Mouse (Mus musculus): ENCODE results near the gene Trim38.
A peak's percentile ranks its signal among the peaks of the same experiment; 100 is the strongest.

The Trim38 gene

DNA sequence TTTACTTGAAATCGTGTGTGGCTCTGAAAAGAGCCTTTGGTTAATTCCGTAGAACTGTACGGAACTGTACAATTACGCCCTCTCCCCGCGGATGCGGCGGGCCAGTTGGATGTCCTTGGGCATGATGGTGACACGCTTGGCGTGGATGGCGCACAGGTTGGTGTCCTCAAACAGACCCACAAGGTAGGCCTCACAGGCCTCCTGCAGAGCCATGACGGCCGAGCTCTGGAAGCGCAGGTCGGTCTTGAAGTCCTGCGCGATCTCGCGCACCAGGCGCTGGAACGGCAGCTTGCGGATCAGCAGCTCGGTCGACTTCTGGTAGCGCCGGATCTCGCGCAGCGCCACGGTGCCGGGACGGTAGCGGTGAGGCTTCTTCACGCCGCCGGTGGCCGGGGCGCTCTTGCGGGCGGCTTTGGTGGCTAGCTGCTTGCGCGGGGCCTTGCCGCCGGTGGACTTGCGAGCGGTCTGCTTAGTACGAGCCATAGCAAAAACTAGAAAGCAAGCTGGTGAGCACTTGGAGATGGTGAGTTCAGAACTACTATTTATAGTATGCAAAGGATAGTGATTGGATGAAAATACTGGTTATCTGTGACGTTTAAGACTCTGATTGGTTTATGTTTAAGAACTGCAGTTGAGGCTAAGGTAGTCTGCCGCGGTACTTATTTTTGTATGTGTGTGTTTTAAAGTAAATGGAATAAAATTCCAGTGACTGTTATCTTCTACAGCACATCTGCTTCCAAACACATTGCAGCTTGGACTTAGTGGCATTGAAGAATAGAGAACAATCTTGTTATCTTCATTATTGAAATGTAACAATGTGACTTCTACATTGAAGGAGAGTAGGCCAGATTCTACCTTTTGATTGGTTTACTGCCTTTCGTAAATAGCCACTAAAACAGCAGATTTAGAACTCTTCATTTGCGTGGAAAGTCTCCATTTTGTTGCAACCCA, 7.6 kb upstream of the Trim38 start, which contains the start of gene Hist1h3a:
Gene Hist1h3a (minus strand): TSS at position 516 of the 951 bp plus-strand sequence.
- DNase-seq (ENCODE audit: low spot score in 2 of 2): peak; percentile 58 to 83

DNA sequence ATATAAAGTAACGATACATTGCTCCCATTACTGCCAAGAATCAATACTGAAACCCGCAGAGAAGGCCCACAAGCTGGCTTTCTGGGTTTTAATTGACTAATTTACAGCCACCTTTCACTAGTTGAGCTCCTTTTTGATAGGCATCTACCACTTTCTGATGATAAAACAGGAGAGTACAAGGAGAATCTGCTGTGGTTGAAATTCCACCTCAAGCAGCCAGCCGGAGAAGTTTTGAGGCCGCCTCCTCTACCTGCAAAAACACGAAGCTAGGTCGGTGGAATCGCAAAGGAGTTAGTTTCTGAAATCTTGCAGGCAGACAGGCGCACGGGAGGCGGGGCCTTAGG, 6.5 kb upstream of the Trim38 start:
- DNase-seq (ENCODE audit: low spot score in 2 of 2): no peak

DNA sequence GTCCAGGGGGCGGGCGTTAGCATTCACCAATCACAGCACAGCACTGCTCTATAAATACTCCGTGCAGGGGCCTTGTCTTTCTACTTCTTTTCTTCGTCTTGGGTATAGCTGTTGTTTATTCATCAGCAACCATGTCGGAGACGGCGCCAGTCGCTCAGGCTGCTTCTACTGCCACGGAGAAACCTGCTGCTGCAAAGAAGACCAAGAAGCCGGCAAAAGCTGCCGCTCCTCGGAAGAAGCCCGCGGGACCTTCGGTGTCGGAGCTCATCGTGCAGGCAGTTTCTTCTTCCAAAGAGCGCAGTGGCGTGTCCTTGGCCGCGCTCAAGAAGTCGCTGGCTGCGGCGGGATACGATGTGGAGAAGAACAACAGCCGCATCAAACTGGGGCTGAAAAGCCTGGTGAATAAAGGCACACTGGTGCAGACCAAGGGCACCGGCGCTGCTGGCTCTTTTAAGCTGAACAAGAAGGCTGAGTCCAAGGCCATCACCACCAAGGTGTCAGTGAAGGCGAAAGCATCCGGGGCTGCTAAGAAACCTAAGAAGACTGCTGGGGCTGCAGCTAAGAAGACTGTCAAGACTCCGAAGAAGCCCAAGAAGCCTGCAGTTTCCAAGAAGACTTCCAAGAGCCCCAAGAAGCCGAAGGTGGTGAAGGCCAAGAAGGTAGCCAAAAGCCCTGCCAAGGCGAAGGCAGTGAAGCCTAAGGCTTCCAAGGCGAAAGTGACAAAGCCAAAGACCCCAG, 6.0 kb upstream of the Trim38 start, which contains the start of gene Hist1h1a:
Gene Hist1h1a (plus strand): TSS at position 81 of the 738 bp plus-strand sequence.
- peak; percentile 81 to 90 for DNase-seq (ENCODE audit: low spot score in 2 of 2)

DNA sequence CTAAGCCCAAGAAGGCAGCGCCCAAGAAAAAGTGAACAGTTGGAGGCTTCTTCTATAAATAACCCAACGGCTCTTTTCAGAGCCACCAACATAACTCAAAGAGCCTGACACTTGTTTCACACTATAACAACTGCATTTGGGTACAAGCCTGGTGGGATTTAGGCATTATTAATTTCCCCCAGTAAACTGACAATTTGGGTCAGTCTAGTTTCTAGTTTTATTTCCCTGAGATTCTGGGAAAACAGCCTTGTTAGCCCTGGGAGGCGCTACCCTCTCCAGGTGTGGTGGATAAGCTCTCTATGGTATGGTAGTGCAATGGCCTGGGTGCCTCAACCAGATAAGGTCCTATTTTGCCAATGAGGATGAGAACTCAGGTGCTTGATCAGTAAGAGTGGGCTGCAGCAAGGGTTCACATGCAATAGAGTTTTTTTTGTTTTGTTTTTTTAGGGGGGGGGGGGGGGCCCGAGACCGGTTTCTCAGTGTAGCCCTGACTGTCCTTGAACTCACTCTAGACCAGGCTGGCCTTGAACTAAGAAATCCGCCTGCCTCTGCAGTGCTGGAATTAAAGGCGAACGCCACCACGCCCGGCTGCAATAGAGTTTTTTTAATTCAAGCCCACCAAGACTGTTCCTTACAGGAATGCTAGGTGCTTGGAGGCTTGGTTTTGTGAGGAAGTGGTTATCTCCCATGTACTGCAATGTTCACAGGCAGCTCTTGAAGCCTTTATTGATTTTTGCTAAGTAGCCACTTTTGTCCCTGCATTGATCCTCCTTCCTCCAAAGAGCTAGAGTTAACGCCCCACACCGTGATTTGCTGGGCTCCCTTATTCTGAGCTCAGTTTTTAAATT, 5.2 kb upstream of the Trim38 start:
- no peak for DNase-seq (ENCODE audit: low spot score in 2 of 2)

DNA sequence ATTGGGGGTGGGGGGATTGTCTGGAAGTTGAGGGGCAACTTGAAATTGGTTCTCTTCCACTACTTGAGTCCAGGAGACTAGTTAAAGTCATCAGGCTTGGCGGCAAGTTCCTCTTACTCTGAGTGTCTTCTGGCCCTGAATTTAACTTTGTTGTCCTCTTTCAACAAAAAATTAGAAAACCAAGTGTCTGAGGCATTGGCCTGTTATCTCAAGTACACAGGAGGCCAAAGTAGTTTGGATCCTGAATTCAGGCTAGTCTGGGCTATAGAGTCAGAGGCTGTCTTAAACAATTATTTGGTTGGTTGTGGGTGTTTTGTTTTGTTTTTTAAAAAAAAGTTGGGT, 4.6 kb upstream of the Trim38 start:
- no peak for DNase-seq (ENCODE audit: low spot score in 2 of 2)

DNA sequence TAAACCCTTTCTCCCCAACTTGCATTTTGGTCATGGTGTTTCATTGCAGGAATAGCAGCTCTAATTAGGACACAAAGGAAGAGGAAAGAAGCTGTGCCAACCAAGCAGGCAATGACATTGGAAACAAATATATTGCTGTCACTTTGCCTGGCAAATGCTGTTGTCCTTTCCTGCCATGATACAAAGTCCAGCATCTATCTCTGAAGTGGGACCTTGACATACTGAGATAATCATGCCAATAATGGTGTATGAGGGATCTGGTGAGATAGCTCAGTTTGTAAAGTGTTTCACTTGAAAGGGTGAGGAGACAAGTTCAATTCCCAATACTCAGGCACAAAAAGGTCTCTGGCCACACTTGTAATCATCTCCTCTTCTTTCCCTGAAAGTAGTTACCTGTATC, 2.9 kb upstream of the Trim38 start:
- no peak for DNase-seq (ENCODE audit: low spot score in 2 of 2)

DNA sequence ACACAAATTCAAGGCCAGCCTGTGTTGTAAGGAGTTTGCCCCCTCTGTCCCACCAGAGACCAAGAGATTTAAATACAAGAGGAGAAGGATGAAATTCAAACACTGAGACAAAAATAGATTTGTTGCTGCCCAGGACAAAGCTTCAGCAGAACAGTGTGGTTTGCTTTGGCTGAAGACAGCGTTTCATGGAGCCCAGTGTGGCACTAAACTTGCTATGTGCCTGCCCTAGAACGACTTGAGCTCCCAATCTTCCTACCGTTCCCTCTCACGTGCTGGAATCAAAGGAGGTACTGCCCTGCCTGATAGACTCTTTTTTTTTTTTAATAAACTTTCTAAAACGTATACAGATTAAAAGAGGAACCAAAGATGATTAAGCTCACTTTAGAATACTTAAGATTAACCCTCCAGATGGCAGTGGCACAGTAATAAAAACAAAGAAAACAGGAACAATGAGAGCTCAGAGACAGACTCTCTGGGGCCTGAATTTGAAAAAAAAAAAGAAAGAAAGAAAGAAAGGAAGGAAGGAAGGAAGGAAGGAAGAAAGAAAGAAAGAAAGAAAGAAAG, 797 bp upstream of the Trim38 start:
- DNase-seq (ENCODE audit: low spot score in 2 of 2): no peak

DNA sequence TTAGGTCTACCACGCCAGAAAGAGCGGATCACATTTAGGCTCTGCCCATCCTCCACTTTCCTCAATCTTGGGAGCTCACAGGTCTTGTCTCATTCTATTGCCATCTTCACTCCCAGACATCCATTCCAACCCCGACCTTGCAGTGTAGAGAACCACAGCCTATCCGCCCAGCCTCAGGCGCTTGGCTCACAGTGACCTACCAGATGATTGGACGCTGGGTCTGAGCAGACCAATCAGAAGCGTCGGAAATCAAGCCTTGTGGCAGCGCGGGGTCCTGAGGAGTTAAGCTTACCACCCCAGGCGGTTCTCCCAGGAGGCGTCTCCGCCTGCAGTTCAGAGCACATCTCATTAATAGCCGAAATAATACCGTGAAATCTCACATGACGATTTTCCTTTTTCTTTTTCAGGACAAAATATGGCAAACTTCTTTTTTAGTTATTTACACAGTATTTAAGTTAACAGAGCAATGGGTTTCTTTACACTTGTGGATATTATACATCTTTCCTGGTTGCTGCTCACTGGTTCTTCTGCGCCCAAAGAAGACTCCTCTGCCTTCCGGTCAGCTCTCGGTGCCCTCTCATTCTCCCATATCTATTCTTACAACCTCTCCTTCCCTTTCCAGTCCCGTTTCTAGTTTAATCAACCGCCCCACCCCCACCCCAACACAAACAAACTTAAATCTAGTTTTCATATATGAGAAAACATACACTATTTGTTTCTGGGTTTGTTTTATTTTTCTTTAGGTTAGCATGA, 3.0 kb downstream of the Trim38 start:
- peak; percentile 44 to 53 for DNase-seq (ENCODE audit: low spot score in 2 of 2)

DNA sequence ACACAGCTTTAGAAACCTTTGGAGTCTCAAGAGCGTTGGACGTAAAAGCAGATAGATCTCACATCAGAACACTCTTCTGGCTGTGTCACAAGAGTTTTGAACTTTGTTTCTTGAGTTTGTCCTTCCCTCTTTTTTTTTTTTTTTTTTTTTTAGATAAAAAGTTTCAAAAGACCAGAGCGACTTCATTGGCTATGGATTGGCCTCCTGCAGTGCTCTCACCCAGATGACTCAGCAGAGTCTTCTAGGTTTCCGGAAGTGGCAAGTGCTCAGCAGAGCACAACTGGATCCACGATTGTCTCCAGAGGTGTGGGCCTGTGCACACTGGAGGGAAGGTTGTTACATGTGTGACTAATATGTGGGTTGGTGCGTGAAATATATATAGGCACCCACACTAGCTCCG, 8.6 kb downstream of the Trim38 start:
- DNase-seq (ENCODE audit: low spot score in 2 of 2): no peak

DNA sequence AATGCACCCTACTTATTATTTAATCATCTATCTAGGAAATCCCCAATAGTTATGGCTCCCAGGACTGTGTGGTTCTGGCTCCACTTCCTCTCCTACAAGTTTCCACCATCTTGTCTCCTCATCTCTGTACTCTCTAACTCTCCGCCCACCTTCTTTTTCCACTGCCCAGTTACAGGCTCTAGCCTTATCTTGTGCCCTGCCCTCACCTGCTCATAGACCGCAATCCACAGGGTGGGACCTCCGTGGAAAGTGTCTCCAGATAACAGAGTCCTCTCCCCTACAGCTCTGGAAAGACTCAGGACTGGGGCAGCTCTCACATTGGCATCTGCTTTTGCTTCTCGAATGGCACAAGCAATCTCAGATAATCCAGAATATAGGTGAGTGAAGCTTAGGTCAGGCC, 9.3 kb downstream of the Trim38 start:
- no peak for DNase-seq (ENCODE audit: low spot score in 2 of 2)

DNA sequence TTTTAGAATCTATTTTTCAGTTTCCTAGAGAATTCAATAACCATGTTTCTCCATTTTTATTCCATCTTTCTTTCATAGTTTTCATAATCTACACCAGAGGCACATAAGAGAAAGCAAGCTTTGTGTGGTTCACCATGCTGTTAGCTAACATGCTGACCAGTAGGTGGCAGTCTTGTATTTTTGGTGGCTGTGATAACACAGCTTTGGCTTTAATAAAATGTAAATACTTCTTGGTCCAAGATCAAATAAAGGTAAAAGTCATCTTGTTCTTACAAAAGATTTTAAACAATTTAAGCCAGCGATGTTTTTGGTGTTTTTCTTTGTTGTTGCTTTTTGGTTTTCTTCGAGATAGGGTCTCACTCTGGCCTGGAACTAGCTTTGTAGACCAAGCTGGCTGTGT, 22.8 kb downstream of the Trim38 start:
- DNase-seq (ENCODE audit: low spot score in 2 of 2): peak; percentile 20 to 60

DNA sequence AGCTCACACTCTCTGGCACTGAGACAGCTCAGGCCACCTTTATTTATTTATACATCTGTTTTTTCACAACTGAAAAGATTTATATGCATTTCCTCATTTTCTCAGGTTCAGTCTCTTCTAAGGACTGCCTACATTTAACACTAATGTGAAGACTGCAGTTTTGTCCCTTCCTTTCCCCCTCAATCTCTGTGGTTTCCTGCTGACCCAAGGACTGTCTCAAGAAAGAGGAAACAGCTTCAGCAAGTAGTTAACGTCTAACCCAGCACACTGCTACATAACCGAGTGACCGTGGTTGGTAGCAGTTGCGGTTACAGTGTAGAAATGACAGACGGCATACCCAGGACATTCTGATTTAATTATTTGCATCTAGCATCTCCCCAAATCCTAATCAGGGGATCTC, 29.7 kb downstream of the Trim38 start:
- no peak for DNase-seq (ENCODE audit: low spot score in 2 of 2)

DNA sequence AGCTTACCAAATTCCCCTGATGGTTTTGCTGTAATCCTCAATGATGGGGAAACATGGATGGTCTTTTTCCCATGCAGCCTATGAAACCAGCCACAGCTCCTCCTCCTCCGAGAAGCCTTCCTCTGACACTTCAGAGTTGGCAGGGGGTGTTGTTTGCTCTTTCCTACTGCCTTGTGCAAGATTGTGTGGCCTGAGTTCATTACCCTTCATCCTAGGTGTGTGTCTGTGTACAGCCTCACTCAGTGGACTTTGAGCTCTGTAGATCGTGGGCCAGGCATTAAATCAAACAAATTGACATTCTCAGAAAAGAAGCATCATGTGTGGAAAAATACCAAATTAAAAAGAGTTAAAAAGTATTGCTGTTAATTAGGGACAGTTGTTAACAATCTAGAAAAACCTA, 34.8 kb downstream of the Trim38 start:
- DNase-seq (ENCODE audit: low spot score in 2 of 2): no peak

DNA sequence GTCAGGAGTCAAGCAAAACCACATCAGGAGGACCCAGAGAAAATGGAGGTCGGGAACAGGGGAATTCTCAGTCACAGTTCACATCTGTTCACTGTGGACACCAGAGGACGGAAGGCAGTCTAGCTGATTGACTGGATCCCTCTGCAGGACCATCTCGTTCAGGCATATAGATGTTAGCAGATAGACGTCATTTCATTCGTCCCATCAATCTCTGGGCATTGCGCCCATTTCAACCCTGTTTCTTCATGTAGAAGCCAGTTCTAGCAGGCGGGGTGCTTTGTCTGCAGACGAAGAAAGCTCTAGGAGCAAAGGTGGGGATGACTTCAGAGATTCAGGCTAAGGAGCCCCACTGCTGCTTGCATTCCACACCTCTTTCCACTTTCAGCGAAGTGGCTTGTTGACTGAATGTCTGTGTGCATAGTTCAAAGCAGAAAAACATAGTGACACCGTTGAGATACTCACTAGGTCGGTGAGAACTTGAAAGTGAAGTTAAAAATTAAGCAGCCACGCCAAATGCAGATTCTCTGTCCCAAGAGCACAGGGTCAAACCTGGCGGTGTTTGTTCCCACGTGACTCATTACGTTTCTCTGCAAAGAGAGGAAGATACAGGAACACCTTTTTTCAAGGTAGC, 36.8 kb downstream of the Trim38 start, which contains the start of gene Slc17a2:
Gene Slc17a2 (plus strand): TSS at position 572 of the 631 bp plus-strand sequence.
- DNase-seq (ENCODE audit: low spot score in 2 of 2): no peak

DNA sequence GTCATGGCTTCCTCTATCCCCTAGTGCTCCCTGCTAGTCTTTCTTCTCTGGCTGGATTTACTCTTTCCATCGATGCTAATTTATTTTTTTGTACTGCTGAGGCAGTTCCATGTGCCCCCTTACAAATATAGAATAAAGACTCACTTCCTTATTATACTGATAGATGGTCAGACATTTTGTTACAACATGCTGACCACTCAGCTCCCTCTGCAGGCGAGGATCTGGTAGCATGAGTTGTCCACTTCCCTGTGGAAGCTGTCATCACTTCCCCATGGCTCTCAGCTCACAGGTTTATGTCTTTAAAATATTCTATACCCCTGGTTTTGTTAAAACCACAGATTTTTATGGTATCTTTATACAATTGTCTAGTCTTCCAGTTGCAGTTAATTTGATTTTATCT, 46.4 kb downstream of the Trim38 start:
- no peak for DNase-seq (ENCODE audit: low spot score in 2 of 2)

DNA sequence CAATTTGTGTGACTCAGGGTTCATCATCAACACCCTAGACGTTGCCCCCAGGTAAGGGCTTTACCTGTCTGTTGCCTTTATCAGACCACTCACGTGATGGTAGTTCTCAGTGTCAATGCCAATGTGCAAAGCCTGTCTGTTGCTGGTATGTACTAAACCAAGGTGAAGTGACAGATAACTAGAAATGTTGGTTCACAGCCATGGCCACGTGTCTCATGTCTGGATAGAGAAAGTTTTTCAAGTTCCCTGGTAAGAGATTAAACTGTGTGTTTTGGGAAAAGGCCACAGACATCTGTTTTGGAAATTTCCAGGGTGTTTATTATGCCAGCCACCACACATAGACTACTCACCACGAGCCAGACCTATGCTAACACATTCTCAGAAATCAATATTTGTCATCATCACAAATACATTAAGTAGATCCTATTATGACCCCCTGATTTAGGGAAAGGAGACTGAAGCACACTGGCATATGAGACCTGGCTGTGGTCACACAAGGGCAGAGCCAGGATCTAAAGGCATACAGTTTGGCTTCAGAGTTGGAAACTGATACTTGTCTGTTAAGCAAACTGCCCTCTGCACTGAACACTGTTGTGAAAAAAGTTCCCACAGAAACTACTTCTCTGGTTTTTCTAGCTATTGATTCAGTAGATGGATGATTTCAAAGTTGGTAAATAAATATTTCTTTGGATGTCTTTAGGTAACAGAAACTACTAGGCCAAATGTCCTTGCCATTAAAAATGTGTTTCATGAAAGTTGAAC, 50.6 kb downstream of the Trim38 start:
- DNase-seq (ENCODE audit: low spot score in 2 of 2): no peak

DNA sequence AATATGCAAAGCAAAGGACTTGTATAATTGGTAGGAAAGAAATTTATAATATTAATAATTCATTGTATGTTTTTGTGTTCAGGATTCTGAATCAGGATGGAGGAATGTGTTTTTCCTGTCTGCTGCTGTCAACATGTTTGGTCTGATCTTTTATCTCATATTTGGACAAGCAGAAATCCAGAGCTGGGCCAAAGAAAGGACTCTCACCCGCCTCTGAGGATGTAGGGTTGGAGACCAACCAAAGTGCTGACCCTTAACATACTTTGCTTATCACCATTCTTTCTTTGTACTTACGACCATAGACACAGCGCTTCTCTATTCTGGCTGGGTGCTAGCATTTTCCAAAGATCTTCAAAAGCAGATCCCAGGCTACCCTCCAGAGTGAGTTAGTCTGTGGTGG, 52.5 kb downstream of the Trim38 start:
- DNase-seq (ENCODE audit: low spot score in 2 of 2): no peak

DNA sequence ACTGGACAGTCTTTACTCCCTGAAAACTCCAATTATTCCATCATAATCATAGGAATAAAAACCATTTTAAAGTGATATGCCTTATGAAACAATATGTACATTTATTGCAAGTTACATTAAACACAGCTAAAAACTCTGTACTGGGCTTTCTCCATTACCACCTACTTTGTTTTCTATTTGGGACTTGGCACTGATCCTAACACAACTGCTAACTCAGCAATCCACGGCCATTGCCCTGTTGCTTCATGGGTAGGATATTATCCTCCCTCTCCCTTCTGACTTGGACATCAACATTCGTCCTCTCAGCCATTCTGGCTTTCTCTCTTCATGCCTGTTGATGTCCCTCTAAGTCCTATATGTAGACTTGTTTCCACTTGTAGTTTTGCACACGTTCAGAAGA, 56.9 kb downstream of the Trim38 start:
- DNase-seq (ENCODE audit: low spot score in 2 of 2): no peak

DNA sequence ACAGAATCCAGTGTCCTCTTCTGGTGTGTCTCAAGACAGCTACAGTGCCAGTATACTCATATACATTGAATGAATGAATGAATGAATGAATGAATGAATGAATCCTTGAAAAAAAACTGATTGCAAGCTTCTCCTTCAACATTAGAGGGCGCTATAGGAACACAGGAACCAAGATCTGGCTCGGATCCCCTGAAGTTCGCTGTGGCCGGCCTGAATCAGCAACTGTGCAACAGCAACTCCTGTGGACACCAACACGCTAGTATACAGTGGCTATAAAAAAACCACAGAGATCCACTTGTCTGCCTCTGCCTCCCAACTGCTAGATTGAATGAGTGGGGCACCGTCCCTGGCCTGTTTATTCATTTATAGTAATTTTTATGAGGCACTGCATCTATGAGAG, 63.3 kb downstream of the Trim38 start:
- DNase-seq (ENCODE audit: low spot score in 2 of 2): no peak

DNA sequence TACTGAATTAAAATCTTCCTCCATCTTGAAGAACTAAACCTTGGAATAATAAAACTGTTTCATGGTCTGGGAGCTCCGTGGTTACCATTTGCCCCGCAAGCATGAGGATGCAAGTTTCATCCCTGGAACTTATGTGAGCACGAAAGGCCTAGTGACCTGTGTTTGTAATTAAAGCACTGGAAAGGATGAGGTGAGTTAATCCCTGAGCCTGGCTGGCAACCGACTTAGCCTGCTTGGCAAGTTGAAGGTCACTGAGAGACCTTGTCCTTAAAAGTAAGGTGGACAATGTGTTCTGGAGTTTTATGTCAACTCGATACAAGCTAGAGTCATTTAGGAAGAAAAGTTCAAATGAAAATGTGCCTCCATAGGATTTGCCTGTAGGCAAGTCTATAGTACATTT, 65.1 kb downstream of the Trim38 start:
- DNase-seq (ENCODE audit: low spot score in 2 of 2): no peak
